Mouse (Mus musculus): ENCODE measurements around the gene I0C0044D17Rik. TPM values are rescaled to one million over a fixed set of nuclear protein-coding genes. Genes with fewer than 3 reads are reported as not detected.
"Not testable (repeated sequence)": the region's sequence is repeated elsewhere in the genome, so short reads cannot be mapped to it uniquely, and the experiment has no call there.

Gene I0C0044D17Rik
- polyA plus RNA-seq (2014; fragmentation: Nextera tagmentation; extraction: Ambion mirVana) = not detected in 2 replicates

DNA sequence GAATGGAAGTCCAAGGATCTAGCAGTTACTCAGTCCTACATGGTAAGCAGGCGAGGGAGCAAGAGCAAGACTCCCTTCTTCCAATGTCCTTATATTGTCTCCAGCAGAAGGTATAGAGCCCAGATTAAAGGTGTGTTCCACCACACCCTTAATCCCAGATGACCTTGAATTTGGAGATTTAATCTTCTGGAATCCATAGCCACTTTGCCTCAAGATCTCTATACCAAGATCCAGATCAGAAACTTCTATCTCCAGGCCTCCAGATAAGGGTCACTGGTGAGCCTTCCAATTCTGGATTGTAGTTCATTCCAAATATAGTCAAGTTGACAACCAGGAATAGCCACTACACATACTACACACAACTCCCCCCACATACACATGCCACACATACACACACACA is at the start of gene I0C0044D17Rik:
I0C0044D17Rik (minus strand) TSS at position 101 of the 400 bp plus-strand sequence.
- H3K4me1 ChIP-seq (ENCODE audit: control insufficient read depth, insufficient read depth, low read length); H3K27ac ChIP-seq (ENCODE audit: low read depth, low read length); H3K36me3 ChIP-seq (ENCODE audit: control insufficient read depth, insufficient read depth, low read length); H3K9me3 ChIP-seq (replicated peaks; ENCODE audit: control insufficient read depth, low read length); ATAC-seq; H3K27me3 ChIP-seq (replicated peaks; ENCODE audit: control insufficient read depth, insufficient read depth, low read length); DNase-seq (ENCODE audit: low spot score); H3K4me2 ChIP-seq (ENCODE audit: low read length); H3K9ac ChIP-seq (ENCODE audit: low read length); H3K4me3 ChIP-seq (ENCODE audit: low read depth, low read length): not testable (repeated sequence)
- WGBS = 89% methylated on average over 1 of the region's 1 CpGs

DNA sequence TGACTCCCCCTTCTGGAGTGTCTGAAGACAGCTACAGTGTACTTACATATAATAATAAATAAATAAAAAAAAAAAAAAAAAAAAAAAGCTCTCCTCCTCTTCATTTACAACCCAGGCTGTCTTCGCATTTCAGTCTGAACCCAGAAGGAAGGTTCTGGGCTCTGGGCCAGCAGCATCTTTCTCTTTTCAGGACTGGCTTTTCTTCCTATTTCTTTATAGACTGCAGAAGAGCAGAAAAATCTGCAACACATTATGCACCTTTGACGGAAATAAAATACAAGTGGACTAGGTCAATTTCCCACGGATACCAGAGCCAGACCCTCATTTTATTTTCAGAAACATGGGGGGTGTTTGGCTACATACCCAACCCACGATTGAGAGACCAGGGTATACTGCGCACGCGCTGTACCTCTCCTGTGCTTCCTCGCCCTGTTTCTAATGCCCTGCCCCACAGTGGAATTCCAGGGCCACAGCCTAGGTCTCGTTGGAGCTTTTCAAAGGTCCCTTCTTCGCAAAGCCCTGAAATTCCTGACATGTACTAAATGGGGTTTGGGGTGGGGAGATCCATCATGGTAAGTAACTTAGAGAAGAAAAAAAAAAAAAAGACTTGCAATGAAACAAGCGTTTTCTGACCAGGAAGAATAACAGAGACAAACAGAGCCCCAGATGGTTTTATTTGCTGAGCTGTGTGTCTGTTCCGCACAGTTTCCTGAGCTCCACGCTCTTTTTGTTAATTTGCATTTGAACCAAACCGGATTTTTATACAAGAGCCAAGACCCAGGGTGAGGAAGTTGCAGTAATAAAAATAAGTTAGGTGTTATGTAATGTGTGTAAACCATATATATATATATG is 42.0 kb upstream of the I0C0044D17Rik start:
- Histone ChIP-seq H3K27ac (ENCODE audit: low read depth, low read length) (no peak overlapping the region), H3K4me1 (ENCODE audit: control insufficient read depth, insufficient read depth, low read length) (no peaks in the 10 kb centered on the region), H3K27me3 (replicated peaks; ENCODE audit: control insufficient read depth, insufficient read depth, low read length) (no peaks in the 10 kb centered on the region), H3K4me2 (ENCODE audit: low read length) (no peak overlapping the region), H3K9me3 (replicated peaks; ENCODE audit: control insufficient read depth, low read length) (no peaks in the 10 kb centered on the region), H3K4me3 (ENCODE audit: low read depth, low read length) (no peak overlapping the region), H3K36me3 (ENCODE audit: control insufficient read depth, insufficient read depth, low read length) (no peaks in the 10 kb centered on the region), H3K9ac (ENCODE audit: low read length) (no peak overlapping the region)
- ATAC-seq (no peak), DNase-seq (ENCODE audit: low spot score) (peak; percentile 51)
- WGBS = 75% methylated on average over 14 of the region's 14 CpGs

- DNase-seq (ENCODE audit: low spot score) (no peak), ATAC-seq (no peak)
- no peaks in the 10 kb centered on the region for H3K27me3 ChIP-seq (replicated peaks; ENCODE audit: control insufficient read depth, insufficient read depth, low read length)
- no peak overlapping the region for H3K9ac ChIP-seq (ENCODE audit: low read length)
- no peak overlapping the region for H3K4me2 ChIP-seq (ENCODE audit: low read length)
- H3K4me3 ChIP-seq (ENCODE audit: low read depth, low read length) = no peak overlapping the region
- H3K36me3 ChIP-seq (ENCODE audit: control insufficient read depth, insufficient read depth, low read length) = no peaks in the 10 kb centered on the region
- no peaks in the 10 kb centered on the region for H3K9me3 ChIP-seq (replicated peaks; ENCODE audit: control insufficient read depth, low read length)
- no peaks in the 10 kb centered on the region for H3K4me1 ChIP-seq (ENCODE audit: control insufficient read depth, insufficient read depth, low read length)
- WGBS = 75% methylated on average over 3 of the region's 3 CpGs
- H3K27ac ChIP-seq (ENCODE audit: low read depth, low read length) = no peak overlapping the region
Measured at GRCm38 (mm10) chr4:98864546-98864945, 40.9 kb upstream of the I0C0044D17Rik start.

DNA sequence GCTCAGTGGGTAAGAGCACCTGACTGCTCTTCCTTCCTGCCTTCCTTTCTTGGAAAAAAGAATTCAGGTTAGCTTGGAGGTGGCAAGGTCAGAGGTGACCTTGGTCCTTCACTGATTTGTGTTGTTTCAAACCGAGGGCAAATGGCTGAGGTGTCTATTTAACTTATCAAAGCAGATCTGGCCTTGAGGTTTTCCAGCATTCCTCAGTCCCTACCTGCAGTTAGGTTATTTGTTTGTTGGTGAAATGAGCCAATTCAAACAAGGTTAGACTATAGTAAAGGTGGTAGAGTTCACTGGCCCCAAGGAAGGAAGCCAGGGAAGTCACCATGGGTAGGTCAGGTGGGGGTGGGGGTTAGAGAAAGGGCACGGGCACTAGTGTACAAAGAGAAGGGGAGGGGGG is 40.5 kb upstream of the I0C0044D17Rik start:
- Histone ChIP-seq H3K4me3 (ENCODE audit: low read depth, low read length) (no peak overlapping the region), H3K27me3 (replicated peaks; ENCODE audit: control insufficient read depth, insufficient read depth, low read length) (no peaks in the 10 kb centered on the region), H3K4me1 (ENCODE audit: control insufficient read depth, insufficient read depth, low read length) (no peaks in the 10 kb centered on the region), H3K9me3 (replicated peaks; ENCODE audit: control insufficient read depth, low read length) (no peaks in the 10 kb centered on the region), H3K36me3 (ENCODE audit: control insufficient read depth, insufficient read depth, low read length) (no peaks in the 10 kb centered on the region), H3K9ac (ENCODE audit: low read length) (no peak overlapping the region), H3K27ac (ENCODE audit: low read depth, low read length) (no peak overlapping the region), H3K4me2 (ENCODE audit: low read length) (no peak overlapping the region)
- DNase-seq (ENCODE audit: low spot score) (no peak), ATAC-seq (no peak)
- WGBS = 74% methylated on average over 1 of the region's 2 CpGs

GRCm38 (mm10) chr4:98863451-98863850 is 39.8 kb upstream of the I0C0044D17Rik start:
- Histone ChIP-seq H3K4me3 (ENCODE audit: low read depth, low read length) (no peak overlapping the region), H3K27me3 (replicated peaks; ENCODE audit: control insufficient read depth, insufficient read depth, low read length) (no peaks in the 10 kb centered on the region), H3K4me1 (ENCODE audit: control insufficient read depth, insufficient read depth, low read length) (no peaks in the 10 kb centered on the region), H3K36me3 (ENCODE audit: control insufficient read depth, insufficient read depth, low read length) (no peaks in the 10 kb centered on the region), H3K9ac (ENCODE audit: low read length) (no peak overlapping the region), H3K9me3 (replicated peaks; ENCODE audit: control insufficient read depth, low read length) (no peaks in the 10 kb centered on the region), H3K27ac (ENCODE audit: low read depth, low read length) (no peak overlapping the region), H3K4me2 (ENCODE audit: low read length) (no peak overlapping the region)
- DNase-seq (ENCODE audit: low spot score) (no peak), ATAC-seq (no peak)
- WGBS = 93% methylated on average over 2 of the region's 2 CpGs

DNA sequence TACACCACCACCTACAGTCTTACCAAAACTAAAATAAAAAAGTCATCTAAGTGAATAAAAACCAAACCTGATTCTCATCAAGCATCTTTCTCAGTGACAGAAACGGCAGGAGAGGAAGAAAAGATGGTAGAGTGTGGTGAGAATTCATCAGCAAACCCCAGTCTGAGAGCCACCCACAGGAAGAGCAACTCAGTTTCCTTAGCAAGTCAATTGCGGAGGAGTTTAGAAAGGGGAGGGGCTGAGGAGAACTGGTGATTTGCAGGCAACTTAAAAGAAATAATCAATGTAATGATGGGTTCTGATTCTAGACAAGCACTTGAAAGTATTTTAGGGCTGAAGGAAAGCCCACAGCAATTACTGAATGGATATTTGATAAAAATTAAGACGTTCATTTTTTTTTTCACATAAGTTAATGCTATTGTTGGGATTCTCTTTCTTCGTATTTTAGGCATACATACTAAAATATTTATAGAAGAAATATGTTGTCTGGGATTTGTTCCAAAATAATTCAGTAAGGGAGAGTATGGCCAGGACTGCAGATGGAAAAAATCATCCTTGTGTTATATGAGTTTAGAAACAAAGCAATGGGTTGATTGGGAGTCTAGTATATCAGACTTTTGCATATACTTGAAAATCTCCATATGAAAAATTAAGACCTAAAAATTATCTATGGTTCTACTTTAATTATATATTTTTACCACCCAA is 34.7 kb upstream of the I0C0044D17Rik start:
- Histone ChIP-seq H3K9me3 (replicated peaks; ENCODE audit: control insufficient read depth, low read length) (no peaks in the 10 kb centered on the region), H3K27me3 (replicated peaks; ENCODE audit: control insufficient read depth, insufficient read depth, low read length) (no peaks in the 10 kb centered on the region), H3K4me2 (ENCODE audit: low read length) (no peak overlapping the region), H3K27ac (ENCODE audit: low read depth, low read length) (no peak overlapping the region), H3K9ac (ENCODE audit: low read length) (no peak overlapping the region), H3K4me3 (ENCODE audit: low read depth, low read length) (no peak overlapping the region), H3K4me1 (ENCODE audit: control insufficient read depth, insufficient read depth, low read length) (no peaks in the 10 kb centered on the region), H3K36me3 (ENCODE audit: control insufficient read depth, insufficient read depth, low read length) (no peaks in the 10 kb centered on the region)
- ATAC-seq = no peak
- WGBS = 81% methylated on average over 4 of the region's 4 CpGs
- no peak for DNase-seq (ENCODE audit: low spot score)

GRCm38 (mm10) chr4:98857037-98857648 is 33.5 kb upstream of the I0C0044D17Rik start:
- no peak for ATAC-seq
- WGBS = 79% methylated on average over 11 of the region's 11 CpGs
- Histone ChIP-seq H3K27ac (ENCODE audit: low read depth, low read length) (no peak overlapping the region), H3K4me1 (ENCODE audit: control insufficient read depth, insufficient read depth, low read length) (no peaks in the 10 kb centered on the region), H3K4me2 (ENCODE audit: low read length) (no peak overlapping the region), H3K36me3 (ENCODE audit: control insufficient read depth, insufficient read depth, low read length) (no peaks in the 10 kb centered on the region), H3K4me3 (ENCODE audit: low read depth, low read length) (no peak overlapping the region), H3K9me3 (replicated peaks; ENCODE audit: control insufficient read depth, low read length) (no peaks in the 10 kb centered on the region), H3K9ac (ENCODE audit: low read length) (no peak overlapping the region), H3K27me3 (replicated peaks; ENCODE audit: control insufficient read depth, insufficient read depth, low read length) (no peaks in the 10 kb centered on the region)
- DNase-seq (ENCODE audit: low spot score) = no peak

- no peaks in the 10 kb centered on the region for H3K36me3 ChIP-seq (ENCODE audit: control insufficient read depth, insufficient read depth, low read length)
- H3K4me1 ChIP-seq (ENCODE audit: control insufficient read depth, insufficient read depth, low read length) = no peaks in the 10 kb centered on the region
- H3K4me2 ChIP-seq (ENCODE audit: low read length) = no peak overlapping the region
- H3K27ac ChIP-seq (ENCODE audit: low read depth, low read length) = no peak overlapping the region
- H3K4me3 ChIP-seq (ENCODE audit: low read depth, low read length) = no peak overlapping the region
- DNase-seq (ENCODE audit: low spot score) (no peak), ATAC-seq (no peak)
- H3K9me3 ChIP-seq (replicated peaks; ENCODE audit: control insufficient read depth, low read length) = no peaks in the 10 kb centered on the region
- no peaks in the 10 kb centered on the region for H3K27me3 ChIP-seq (replicated peaks; ENCODE audit: control insufficient read depth, insufficient read depth, low read length)
- 99% methylated on average over 4 of the region's 4 CpGs for WGBS
- no peak overlapping the region for H3K9ac ChIP-seq (ENCODE audit: low read length)
Measured at GRCm38 (mm10) chr4:98853926-98854325, 30.3 kb upstream of the I0C0044D17Rik start.
